Mouse (Mus musculus) ovary, adult 18-20 months (tissue): ENCODE measurements around the gene Lst1.
"Not testable (repeated sequence)": the region's sequence is repeated elsewhere in the genome, so short reads cannot be mapped to it uniquely, and the experiment has no call there.

Source experiments
- DNase-seq: peaks from one replicate; pipeline ENCODE4 v3.0.0; 2022; ENCODE audit warnings: low spot score, mixed read lengths

The Lst1 gene

DNA sequence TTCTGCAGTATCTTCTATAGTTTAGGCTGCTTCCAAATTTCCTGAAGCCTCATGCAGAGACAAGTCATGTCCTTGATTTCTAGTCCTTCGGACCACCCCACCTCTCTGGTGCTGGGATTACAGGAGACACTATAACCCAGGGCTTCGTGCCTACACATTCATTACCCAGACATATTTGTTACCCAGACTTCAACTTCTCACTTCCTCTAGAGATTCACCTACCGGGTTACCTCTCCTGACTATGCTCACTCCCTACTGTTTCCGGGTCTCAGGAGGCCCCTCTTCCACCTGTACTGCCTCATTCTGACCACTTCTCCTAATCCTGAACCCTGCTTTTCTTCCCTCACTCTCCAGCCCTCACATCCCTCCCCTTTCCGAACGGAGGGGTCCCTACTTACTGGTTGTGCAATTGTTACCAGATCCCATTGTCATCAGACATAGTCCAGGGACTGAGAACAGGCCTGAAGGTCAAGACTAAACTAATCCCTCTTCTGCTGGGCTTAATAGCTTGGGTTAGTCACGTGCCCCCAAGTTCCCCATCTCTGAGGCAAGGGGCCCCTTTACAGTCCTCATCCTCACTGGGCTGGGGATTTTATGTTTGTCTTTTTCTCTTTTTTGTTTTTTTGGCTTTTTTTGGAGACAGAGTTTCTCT lies at the start of gene Lst1:
Gene Lst1, minus strand, starts transcription at position 481 of the 652 bp plus-strand sequence.
- no peak for DNase-seq

DNA sequence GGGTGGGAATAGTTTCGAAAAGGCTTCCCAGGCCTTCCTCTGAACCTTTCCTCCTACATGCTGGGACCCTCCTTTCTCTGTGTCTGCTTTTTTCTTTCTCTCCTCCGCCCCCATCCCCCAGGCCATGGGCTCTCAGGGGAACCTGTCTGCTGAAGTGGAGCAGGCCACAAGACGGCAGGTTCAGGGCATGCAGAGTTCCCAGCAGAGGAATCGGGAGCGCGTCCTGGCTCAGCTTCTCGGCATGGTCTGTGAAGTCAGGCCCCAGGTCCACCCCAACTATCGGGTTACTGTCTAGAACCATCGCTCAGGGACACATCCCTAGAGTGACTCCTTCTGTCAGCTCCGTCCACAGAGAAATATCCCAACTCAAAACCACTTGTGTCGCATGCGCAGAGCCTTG lies 49.3 kb upstream of the Lst1 start:
- no peak for DNase-seq

- no peak for DNase-seq
These were observed 48.8 kb upstream of the Lst1 start for GRCm38 (mm10) chr17:35236996-35237395.

- peak; percentile 81 for DNase-seq
These were observed 48.1 kb upstream of the Lst1 start for GRCm38 (mm10) chr17:35236390-35236746.

DNA sequence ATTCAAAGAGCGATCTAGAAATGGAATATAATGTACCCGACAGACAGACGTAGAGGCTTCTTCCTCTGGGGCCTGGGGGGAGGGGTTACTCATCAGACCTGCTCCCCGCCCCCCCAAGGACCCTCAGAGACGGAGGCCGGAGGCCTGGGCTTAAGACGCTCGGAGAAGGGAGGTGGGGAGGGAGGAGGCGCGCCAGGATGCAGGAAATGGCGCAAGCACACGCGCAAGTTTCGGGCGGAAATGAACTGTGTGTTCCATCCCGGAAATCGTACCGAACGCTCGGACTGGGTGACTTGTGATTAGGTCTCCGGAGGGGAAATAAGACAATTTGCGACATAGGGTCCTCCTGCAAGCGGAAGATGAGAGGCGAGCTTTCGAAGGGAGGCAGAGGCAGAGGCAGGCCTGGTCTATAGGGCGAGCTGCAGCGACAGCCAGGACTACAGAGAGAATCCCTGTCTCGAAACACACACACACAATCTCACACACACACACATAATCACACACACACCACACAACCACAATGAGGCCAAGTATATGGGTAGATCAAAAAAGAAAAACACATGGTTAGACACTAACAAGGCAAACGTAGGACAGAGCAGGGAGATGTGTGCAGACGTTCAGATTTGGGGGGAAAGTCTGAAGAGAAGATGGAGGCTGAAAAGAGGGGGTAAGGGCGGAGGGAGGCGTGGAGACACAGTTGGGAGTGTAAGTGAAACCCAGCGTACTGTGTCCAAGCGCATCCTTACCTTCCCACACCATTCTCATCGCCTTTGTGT lies 47.6 kb upstream of the Lst1 start, which contains the start of gene Nfkbil1:
Gene Nfkbil1, minus strand, starts transcription at position 179 of the 776 bp plus-strand sequence.
- DNase-seq, result peak; percentile 88

- no peak for DNase-seq
These were observed 46.7 kb upstream of the Lst1 start for GRCm38 (mm10) chr17:35234903-35235302.

DNA sequence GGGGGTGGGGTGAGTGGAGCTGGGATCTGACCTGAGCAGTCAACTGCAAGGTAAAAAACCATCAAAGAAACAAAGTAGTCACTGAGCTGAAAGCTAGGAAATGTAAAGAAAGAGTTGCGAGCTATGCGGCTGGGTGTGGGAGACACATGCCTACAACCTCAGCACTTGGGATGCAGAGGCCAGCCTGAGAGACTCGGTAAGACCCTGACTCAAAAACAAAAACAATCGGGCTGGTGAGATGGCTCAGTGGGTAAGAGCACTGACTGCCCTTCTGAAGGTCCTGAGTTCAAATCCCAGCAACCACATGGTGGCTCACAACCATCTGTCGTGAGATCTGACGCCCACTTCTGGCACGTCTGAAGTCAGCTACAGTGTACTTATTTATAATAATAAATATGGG lies 45.9 kb upstream of the Lst1 start:
- DNase-seq, result not testable (repeated sequence)

DNA sequence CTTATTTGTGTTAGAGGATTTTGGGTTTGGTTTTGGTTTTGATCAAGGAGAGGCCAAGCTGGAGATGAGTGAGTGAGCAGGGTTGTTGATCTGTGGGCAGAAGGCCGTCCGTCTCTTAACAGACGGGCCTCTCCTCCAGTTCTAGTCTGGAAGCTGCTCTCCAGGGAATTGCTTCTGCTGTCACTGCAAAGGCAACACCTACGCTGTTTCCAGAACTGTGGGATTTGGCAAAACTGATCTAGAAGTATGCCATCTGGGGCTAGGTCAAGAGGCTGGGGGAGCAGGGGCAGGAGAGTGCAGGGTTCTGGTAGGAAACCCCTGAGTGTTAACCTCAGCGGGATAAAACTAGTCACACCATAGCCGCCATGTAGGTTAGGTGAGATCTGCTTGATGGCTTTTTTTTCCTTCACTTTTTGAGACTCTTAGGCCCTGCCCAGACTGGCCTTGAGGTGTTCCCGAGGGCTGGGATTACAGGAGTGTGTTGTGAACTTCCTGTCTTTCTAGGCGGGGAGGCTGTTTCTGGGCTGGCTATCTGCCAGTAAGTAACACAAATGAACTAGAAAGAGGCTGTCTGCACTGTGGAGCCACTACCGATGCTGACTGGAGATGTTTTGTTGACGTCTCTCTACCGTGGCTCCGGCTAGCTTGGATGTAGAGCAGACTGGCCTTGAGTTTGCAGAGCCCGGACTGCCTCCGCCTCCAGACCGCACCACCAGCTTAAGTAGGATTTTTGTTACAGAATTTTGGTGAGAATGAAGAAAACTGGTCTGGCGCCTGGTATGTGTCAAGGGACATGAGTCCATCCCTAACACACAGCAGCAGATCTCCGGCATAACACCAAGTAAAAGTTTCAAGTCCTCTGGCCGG lies 45.1 kb upstream of the Lst1 start, which contains the start of gene Atp6v1g2:
Gene Atp6v1g2, plus strand, starts transcription at position 547 of the 867 bp plus-strand sequence.
- DNase-seq, result peak; percentile 53

- no peak for DNase-seq
These were observed 44.4 kb upstream of the Lst1 start for GRCm38 (mm10) chr17:35232659-35233058.

DNA sequence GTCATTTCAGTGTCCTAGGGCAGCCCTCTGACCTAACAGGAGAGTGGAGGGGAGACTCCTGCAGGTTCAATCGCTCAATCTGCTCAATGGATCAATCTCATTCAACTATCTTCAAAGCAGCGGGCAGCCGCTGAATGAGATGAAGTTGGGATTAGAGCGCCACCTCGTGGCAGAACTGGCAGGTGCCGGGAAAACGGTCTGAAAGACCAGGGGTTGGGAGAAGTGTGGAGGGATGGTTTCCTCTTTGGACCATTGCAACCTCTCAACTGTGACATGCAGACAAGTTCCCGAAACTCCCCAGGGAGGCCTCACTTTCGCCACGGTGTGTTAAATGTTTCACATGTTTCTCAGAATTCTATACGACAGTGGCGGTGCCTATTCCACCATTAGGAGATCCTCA lies 43.8 kb upstream of the Lst1 start:
- no peak for DNase-seq

- no peak for DNase-seq
These were observed 42.8 kb upstream of the Lst1 start for GRCm38 (mm10) chr17:35231022-35231421.

- no peak for DNase-seq
These were observed 38.4 kb upstream of the Lst1 start for GRCm38 (mm10) chr17:35226561-35227046.

DNA sequence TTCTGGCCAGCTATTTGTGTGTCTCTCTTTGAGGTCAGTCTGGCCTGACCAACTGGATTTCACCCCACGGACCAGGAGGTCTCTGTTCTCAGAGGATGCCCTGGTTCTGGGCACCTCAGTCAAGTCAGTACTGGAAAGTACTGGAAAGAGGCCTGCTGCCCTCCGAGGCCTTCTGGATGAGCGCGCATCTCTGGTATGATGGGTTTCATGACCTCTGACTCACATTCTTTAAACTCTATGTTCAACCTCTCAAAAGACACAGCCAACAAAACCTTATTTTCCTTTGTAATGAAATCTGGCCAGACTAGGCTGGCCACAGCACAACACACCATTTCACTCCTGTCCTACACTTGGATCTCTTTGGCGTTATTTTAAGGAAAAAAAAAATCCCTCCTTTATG lies 37.2 kb upstream of the Lst1 start:
- no peak for DNase-seq

DNA sequence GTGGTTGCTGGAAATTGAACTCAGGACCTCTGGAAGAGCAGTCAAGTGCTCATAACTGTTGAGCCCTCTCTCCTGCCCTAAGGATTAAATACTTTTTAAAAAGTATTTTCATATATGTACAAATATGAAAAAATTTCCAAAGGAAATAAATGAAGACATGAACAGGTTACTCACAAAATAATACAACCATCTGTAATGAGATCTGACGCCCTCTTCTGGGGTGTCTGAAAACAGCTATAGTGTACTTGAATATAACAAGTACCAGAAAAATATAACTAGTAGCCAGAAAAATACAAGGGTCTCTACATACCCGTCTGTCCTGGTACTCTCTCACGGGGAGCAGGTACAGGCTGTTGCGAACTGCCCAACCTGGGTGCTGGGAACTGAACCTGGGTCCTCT lies 36.4 kb upstream of the Lst1 start:
- no peak for DNase-seq

DNA sequence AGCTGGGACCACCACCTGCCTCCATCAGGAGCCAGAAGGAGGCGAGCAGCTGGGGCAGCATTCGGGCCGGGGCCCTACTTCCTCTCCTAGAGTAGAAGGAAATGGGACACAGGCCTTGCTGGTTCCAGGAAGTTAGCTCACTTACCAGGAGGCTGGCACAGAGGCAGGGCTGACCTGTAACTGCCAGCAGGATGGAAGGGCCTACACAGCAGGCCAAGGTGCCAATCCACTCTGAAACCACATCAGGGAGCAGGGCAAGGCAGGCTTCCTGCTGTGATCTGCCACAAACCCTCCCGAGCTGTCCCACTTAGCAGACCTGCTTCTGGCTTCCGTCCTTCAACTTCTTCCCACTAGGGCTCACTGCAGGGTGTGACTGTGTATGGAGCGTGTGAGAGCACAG lies 34.1 kb upstream of the Lst1 start:
- DNase-seq, result no peak

DNA sequence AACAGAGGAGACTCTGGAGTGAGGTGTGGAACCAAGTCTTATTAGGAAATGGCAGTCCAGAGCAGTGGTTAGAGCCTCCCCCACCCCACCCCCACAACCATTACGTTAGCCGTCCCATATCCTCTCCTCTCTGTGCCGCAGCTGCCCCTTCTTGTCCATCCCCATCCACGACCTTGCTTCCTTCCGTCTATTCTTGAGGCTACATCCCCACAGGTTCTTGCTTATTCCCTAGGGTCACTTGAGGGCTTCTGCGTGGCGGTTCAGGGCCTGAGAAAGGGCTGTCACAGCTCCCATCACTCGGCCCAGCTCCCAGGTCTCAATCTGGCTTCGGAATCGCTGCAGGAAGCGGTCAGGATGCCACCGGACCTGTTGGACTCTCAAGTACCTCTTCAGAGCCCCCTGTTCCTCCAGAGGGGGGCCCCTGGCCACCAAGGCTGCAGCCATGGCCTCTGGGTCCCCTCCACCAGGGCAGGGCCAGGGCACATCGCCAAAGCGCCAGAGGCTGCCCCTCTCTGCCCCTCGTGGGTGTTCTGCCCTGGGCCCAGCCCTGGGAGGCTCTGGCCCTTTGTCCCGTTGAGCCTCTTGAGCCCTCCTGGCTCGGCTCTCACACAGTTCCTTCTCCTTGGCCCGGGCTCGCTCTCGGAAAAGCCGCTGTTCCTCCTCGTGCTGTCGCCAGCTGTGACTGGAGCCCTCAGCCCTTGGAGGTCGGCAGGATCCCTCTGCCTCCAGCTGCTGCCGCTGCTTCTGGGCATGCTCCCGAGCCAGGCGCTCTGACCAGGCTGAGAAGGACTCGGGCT lies 32.1 kb upstream of the Lst1 start, which contains the start of gene Gm16181:
Gene Gm16181, plus strand, starts transcription at position 679 of the 797 bp plus-strand sequence.
- DNase-seq, result no peak

DNA sequence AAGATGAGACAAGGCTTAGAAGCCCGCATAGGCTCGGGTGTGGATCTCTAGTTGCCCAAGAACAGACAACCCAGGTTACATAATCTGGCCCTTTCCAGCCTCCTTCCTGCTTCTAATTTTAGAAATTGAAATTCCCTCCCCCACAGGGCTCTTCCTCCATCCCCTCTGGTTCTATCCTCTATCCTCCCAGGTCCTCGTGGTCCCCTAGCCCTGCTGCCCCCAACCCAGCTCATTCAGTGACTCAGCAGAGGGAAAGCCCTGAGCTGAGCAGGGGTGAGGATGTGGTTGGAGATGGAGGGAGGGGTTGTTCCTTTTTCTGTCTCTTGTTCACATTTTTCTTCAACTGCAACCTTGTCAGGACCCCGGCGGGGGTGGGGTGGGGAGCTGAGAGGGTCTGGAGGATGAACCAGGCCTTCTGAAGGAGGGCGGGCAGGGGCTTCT lies 31.4 kb upstream of the Lst1 start:
- no peak for DNase-seq

GRCm38 (mm10) chr17:35218516-35219193 lies 30.4 kb upstream of the Lst1 start:
- no peak for DNase-seq

- DNase-seq, result no peak
These were observed 24.8 kb upstream of the Lst1 start for GRCm38 (mm10) chr17:35213071-35213470.

GRCm38 (mm10) chr17:35210593-35210992 lies 22.4 kb upstream of the Lst1 start:
- no peak for DNase-seq
